Mouse (Mus musculus) adrenal gland, adult 18-20 months (tissue): Measurements from ENCODE around the gene G0s2. TPM values are rescaled to one million over a fixed set of nuclear protein-coding genes. Genes with fewer than 3 reads are reported as not detected.
"Not testable (repeated sequence)": the region's sequence is repeated elsewhere in the genome, so short reads cannot be mapped to it uniquely, and the experiment has no call there.

Experiments
- DNase-seq, 2 experiments: peaks; one replicate each; pipeline ENCODE4 v3.0.0; 2021 to 2022; ENCODE audit warnings: low spot score in 2 of 2
- total RNA-seq, 2 experiments: library from RNA; stranded (reverse); gene quantifications; 1 replicate in 1 of 2; 2 replicates in 1 of 2; pipeline ENCODE4 v1.2.3; 2021

The G0s2 gene
- total RNA-seq, 2 experiments from 2014 or later, result 129 to 206 TPM

DNA sequence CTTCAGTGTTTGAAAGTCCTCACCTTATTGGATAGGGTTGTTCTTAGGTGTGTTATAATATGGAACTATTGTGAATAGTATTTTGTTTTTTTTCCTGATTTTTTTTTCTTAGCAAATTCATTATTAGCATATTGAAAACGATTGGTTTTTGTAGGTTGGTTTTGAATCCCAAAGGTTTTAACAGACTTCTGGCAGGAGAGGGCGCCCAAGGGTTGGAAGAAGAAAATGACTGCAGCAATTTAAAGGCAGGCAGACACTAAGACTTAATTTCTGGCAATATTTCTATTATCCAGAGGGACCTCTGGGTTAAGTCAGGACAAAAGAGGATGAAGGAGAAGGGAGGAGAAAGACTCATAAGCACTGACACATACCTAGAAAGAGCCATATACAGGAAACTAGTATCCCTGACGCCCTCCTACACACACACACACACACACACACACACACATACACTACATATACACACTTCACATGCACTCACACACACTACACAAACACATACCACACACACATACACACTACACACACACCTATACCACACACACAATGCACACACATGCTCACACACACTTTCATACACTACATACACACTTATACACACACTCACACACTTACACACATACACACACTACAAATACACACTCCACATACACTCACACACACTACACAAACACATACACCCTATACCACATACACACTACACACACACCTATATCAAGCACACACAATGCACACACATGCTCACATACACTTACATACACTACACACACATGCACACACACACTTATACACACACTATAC, 17.3 kb downstream of the G0s2 start:
- DNase-seq, result peak; percentile 65 to 79

DNA sequence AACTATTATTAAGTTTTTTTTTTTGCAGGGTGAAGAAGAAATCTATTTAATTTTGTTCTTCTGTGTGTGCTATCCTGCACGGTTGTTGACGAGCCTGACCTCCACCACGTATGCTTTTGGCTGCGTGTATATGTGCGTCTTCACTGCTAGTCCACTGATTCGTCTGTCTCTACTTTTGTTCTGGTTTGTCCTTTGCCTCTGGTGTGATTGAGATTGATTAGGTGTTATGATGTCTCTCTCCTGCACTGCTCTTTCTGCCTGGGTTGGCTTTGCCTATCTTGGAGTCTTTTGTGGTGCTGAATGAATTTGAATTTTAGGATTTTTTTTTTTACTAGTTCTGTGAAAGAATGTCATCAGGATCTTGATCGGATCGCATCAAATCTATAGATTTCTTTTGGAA, 18.0 kb downstream of the G0s2 start:
- no peak for DNase-seq

DNA sequence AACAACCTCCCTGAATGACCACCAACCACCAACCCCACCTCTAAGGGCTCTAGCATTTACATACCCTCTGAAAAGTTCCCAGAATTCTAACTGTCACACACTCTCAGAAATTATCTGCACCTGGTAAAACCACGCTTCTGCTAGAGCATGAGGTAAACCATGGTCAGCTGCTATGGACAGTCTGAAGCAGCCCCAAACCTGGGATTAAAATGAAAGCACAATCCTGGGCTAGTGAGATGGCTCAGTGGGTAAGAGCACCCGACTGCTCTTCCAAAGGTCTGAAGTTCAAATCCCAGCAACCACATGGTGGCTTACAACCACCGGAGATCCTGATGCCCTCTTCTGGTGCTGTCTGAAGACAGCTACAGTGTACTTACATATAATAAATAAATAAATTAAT, 19.1 kb downstream of the G0s2 start:
- DNase-seq, result not testable (repeated sequence)

DNA sequence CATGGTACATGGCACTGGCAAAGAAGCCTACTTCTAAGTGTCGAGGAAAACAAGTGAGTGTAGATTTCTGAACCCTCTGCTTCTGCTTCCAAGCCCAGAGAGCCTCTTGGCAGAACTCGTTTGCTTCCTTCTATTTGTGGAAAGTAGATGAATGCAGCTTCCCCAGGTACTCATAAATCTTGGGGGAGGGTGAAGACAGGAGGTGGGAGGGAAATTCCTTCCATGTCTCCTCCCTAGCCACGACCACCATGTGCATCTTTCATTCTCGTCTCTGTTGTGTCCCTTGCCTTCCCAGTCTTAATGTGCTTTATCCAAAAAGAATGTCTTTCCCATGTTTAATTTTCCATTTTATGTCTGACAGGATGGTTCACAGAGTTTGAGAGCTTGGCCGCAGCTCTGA, 20.4 kb downstream of the G0s2 start:
- DNase-seq, result no peak

DNA sequence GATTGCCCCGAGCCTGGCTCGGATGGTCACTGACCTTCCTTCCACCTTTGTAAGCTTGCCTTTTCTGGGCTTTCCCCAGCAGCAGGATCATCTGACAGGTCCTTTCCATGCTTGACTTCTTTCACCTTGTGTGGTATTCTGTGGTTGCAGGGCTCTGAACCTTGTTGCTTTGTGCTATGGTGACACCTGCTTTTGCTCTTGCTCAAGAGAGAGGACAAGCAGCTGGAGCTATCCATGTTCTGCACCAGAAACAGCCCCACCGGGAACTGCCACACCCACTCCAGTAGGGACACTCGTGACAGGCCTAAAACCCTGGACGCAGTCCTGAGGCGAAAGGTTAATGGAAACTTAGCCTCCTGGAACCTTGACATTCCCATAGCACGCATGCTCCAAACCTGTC, 21.6 kb downstream of the G0s2 start:
- DNase-seq, result no peak

DNA sequence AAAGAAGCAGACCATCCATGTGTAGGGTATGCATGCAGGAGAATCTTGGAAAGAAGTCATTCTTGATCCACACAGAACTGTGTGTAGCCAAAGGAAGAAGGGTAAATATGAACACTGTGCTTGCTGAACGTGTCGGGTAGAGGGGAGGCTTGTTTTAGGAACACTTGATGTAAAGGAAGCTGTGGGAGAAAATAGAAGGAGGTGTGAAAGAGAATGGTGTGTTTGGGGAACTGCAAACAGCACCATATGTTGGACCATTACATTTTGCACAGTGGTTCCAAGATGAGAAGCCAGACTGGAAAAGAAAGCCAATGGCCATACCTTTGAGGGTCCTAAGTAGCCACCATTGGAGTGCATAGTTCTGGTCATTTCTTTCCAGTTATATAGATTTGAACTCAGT, 23.0 kb downstream of the G0s2 start:
- DNase-seq, result no peak

DNA sequence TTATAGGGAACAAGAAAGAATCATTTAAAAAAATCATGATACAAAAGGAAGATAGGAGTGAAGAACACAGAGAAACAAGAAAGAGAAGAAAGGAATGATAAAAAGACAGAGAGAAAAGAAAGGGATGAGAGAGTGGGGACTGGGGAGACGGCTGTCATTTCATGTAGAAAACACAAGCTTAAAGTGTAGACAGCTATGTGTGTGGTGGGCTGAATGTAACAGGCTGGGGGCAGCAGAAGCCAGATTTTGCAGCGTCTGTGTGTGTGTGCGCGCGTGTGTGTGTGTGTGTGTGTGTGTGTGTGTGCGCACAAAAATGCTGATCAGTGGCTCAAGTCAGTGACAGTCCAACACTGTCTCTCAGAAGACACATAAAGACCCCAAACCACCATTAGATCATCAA, 28.8 kb downstream of the G0s2 start:
- no peak for DNase-seq

DNA sequence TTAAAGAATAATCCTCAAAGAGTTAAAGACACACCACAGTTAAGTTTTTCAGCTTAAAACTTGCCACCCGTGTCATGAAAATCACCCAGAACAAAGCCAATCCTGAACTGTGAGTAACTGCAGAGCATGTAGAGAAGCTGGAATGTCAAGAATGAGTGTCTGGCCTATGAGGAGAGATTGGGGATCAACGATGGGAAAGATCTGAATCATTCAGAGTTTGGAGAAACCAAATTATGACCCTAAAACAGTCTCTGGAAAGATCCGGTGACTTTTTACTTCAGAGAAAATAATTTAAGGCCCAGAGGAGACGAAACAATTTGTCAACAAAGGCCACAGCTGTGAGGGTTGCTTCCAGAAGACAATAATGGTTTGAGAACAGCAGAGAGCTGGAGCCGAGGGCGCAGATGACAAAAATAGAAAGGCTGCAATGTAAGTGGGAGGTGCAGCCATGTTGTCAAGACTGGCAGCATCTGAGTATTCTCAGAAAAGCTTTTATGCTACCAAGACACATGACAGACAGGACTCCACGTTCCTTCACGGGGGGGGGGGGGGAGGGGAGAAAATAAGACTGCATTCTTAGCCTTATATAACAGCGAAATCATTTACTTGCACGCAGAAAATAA, 29.3 kb downstream of the G0s2 start:
- DNase-seq, result no peak

DNA sequence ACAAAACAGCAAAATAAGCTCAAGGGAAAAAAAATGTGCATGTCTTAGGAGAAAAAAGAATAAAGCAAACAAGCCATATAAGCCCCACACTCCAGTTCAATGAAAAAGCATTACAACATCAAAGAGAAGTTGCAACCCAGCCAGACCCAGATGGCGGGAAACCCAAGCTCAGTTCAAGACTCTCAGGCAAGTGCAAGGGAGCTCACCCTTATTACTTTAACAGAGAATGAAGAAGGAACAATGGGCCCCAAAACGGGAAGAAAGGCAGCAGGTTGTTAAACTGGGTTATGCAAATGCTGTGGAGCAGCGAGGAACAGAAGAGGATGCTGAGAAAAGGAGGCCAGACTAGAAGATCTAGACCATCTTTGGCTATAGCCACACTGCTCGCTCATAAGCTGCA, 30.2 kb downstream of the G0s2 start:
- no peak for DNase-seq

DNA sequence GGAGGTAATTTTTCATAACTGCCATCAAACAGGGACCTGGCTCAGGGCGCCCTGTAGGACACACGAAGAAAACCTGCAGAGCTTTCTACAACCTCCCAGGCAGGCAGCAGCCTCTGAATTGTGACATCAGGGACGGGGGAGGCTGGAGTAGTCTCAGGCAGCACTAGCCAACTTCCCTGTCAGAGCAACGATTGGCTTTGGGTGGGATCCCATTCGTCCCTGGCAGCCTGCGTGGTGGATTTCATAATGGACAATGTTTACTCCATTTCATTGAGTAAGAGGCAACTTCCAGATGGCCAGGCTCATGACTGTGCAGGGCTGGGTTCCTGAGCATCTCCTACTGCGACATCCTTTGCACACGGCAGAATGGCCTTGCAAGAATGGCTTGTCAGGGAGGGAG, 30.8 kb downstream of the G0s2 start:
- DNase-seq, result peak in 1 of 2 experiments; percentile 53

DNA sequence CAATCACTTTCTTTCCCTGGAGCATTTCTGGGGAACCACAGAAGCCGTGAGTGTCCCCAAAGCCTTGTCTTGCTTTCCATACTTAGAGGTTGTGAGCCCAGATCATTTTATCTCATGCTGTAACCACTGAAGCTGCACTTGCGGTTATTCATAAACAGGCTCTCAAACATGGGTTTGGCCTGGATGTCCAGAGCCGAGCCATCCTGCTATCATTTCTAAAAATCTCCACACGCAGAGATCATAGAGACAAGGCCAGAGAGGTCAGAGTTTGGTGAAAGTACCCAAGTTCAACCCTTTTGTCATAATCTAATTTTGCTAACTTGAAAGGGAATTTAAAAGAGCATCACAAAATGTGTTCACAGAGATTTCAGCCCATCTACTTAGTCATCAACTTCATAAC, 31.6 kb downstream of the G0s2 start:
- DNase-seq, result no peak

DNA sequence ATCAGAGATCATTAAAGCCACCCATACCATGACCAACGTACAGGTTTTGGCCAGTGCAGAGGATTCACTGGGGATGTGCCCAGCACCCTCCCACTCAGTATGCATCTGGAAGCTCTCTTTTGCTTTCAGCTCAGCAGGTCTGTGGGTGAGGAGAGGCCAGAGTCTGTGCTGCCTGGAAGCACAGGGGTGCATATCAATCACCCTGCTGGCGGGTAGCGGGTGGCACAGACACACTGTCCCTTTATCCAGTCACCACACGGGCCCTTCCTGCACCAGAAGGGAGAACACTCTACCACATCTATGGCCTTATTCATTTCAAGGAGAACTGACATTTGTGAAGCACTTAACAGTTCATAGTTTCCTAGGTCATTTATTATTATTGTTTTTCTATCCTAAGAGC, 34.6 kb downstream of the G0s2 start:
- DNase-seq, result no peak

DNA sequence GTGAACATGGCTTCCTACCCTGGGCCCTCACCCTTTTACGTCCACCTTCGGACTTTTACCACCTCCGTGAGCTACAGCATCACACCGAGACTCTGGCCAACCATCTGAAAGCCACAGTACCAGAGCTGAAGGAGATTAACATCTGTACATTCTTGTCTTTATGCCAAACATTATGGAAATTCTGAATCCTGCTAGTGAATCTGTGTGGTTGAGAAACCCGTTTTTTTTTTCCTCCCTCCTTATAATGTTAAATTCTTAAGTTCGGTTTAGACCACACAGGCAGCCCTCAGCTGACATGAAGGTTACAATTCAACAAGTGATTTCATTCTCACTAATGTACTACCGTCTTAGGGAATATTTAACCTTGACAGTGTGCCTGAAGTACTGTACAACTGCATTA, 38.1 kb downstream of the G0s2 start:
- no peak for DNase-seq

DNA sequence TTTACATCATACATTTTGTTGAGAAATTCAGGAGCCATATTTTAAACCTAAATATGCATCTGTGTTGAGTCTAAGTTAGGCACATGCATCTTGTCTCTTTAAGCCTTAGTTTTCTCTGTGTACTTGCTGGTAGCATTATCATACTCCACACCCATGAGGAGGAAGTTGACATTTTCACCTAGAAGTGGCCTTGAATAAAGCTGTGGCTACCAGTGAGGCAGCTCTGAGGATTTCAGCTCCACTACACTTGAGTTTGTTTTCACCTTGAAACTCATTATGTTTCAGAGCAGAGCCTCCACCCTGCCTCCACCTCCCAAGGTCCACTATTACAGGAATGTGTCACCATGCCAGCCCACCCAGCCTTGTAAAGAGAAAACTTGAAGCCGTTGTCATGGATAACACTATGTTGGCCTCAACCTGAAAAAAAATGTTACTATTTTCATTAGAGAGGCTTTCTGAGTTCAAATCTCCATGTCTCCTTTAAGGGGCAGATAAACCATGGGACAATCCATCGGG, 38.8 kb downstream of the G0s2 start:
- no peak for DNase-seq

DNA sequence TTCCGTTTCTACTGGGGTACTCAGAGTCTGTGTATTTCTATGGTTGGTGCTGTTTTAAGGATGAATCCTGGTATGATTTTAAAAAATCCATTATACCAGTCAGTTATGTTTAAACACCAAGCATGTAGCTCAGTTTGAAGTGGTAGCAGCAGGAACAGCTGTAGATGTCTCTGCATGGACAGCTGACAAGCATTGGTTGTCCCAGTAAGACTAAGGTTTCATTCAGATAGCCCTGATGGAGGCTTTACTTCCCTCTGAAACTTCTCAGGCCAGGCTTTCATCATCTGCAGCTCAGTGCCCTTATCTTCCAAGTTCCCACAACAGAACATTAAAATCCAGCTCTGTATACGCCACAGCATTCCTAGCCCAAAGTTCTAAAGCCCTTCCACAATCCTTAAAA, 40.3 kb downstream of the G0s2 start:
- no peak for DNase-seq

DNA sequence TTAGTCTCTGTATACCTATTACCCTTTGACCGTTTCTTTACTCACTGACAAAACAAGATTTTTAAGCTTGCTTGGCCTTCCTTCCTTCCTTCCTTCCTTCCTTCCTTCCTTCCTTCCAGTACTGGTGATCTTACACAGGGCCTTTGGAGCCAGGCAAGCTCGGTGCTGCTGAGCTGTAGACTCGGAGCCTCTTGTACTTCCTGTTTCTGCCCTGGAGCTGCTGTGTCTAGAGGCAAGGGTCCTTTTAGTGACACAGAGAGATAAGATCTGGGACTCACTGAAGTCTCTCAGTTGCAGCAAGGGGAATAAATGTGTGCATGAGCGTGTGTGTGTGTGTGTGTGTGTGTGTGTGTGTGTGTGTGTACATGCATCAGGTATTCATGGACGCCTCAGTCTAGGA, 42.1 kb downstream of the G0s2 start:
- DNase-seq, result no peak

DNA sequence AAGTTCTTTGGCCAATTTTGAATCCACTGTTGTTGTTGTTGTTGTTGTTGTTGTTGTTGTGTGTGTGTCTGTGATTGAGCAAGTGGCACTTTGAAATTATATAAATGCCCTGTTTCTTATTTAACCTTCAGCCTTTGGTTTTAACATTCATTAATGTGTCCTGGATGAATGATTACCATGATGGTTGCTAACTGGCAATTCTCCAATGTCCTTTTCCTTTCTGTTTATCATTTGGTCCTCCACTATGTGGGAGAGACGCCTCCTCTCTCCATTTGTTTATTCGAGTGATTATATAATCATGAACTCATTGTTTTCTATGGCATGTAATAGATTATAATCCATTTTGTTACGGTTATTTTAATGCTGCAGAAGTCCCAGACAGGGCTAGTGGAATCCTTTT, 42.5 kb downstream of the G0s2 start:
- DNase-seq, result no peak

DNA sequence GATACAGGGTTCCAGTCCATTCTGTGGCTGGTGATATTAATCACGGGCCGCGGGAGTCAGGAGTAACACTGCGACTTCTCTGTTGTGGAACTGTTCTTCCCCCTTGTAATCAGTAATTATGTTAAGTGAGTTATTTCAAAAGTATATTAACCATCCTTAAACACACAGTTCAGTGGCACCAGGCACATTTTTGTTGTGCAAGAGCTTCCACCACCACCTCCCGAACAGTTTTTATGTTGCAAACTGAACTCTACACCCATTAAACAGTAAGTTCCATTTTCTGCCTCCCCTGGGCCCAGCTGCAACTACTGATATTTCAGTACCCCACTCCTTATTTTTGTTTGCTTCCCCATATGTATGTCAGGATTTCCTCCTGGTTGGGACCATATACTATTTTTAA, 43.4 kb downstream of the G0s2 start:
- DNase-seq, result no peak

DNA sequence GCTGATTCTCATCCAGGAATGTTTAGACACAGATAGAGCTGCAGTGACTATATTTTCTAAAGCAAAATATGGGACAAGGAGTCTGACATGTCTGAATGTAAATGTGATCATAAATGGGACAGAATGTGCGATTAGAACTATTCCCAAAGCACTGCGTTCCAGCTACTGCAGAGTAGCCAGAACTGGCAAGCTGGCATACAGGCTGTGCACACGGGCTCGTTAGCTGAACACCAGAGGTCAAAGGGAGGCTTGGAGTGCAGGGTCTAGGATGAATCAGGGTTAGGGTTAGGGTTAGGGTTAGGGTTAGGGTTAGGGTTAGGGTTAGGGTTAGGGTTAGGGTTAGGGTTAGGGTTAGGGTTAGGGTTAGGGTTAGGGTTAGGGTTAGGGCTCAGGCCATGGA, 45.5 kb downstream of the G0s2 start:
- no peak for DNase-seq

DNA sequence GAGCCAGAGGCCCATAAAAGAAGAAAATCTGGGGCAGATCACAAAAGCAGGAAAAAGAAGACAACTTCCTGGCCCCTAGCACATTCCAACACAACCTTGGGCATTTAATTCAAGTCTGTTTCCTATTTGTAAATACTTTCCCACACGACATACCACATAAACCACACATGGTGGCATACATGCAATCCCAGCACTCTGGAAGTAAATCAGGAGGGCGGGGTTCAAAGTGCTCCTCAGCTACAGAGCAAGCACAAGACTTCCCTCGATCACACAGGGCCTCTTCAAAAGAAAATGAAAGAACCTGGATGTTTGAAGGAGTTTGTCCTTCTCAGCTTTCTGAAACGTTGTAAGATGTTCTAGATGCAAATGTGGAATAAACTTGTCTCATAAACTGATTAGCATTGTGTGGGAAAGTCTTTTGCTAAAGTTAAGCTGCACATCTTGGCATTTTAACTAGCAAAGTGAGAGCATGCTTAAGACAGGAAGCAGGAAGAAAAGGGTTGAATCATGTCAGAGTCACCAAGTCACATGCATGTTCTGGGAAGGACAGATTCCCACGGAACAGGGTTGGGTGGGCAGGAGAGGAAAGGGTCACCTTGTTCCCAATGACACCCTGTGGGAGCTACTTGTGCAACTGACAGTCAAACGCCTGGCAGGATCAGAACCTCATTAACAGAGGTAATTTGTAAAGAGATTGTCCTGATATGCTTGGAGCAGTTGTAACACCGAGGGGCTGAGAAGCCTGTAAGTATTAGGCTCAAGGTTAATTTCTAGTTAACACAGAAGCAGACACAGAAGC, 46.1 kb downstream of the G0s2 start:
- DNase-seq, result no peak

DNA sequence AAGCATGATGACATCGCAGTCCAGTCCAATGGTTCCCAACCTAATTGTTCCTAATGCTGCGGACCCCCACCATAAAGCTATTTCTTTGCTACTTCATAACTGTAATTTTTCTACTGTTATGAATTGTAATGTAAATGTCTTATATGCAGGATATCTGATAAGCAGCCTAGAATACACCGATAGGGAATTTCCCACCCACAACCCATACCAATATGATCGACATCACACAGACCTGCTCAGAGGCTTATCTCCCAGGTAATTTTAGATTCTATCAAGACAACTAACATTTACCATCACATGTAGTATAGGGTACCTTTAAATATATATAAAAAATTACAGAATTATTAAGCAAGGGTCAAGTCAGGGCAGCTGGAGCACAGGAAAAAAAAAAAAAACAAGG, 46.9 kb downstream of the G0s2 start:
- no peak for DNase-seq

DNA sequence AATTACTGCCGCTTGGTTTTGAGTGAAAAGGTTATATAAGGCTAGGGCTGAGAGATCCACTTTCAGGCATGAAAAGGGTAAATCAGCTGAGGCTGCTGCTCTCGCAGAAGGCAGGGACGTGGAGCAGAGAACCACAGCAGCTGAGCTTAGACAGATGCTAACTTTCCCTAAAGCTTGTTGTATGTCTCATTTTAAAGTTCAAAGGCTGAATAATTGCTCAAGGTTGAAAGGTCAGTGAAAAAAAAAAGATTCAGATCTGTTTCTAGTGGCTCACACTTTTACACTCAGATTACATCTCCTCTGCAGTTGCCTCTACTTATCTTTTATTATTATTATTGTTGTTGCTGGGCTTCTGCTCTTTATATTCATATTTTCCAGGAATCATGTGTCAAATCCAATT, 47.5 kb downstream of the G0s2 start:
- DNase-seq, result no peak
